Mouse (Mus musculus) ES-Bruce4 (cell line): ENCODE data around the gene Prkar1a.

Experiments used
- CTCF ChIP-seq: IDR thresholded peaks from one replicate; pipeline ENCODE4 v1.8.1; 2011; ENCODE audit warnings: low read depth, low read length
- EP300 ChIP-seq: IDR thresholded peaks from 2 replicates; pipeline ENCODE4 v1.6.1; 2011; ENCODE audit warnings: low read depth, low read length; ENCODE audit not compliant: insufficient read depth
- POLR2A ChIP-seq: IDR thresholded peaks from one replicate; pipeline ENCODE4 v1.8.1; 2011; ENCODE audit warnings: low read length; ENCODE audit not compliant: insufficient read depth

DNA sequence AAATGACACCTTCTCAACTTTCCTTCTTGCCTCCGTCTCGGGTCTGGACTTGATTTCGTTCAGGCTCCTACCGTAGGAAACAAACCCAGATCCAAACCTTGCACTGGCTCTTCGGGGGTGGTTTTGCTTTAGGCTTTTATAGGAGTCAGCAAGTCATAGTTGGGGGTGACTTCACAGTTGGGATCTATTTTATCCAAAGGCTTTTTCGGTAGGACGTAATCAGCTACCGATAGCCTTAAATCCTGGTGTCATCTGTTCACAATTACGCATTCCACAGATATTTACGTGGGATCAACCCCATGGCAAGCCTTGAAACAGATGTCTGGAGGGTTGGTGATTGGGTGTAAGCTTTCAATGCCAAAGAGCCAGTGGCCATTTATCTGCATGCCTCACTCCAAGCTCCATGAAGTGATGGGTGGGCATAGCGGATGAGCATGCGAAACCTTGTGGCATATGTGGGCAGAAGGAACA is 66.1 kb downstream of the Prkar1a start:
- TF ChIP-seq CTCF = no peak
- TF ChIP-seq POLR2A = no peak
- no peak for TF ChIP-seq EP300
